Mouse (Mus musculus) frontal cortex, postnatal 14 days (tissue): Measurements from ENCODE around the gene Tm4sf19.
"Not testable (repeated sequence)": the region's sequence is repeated elsewhere in the genome, so short reads cannot be mapped to it uniquely, and the experiment has no call there.

Source experiments
- DNase-seq, 2 experiments: peaks; one replicate each; pipeline ENCODE4 v3.0.0; 2022; ENCODE audit warnings: low spot score in 2 of 2

Tm4sf19 gene

GRCm38 (mm10) chr16:32430474-32431046 lies 30.3 kb downstream of the Tm4sf19 start, which contains the start of gene Pcyt1a:
Gene Pcyt1a, plus strand, starts transcription at chr16:32430921.
- peak; percentile 81 to 85 for DNase-seq

- DNase-seq = peak in 1 of 2 experiments; percentile 10
Observed at GRCm38 (mm10) chr16:32431047-32431591, 30.8 kb downstream of the Tm4sf19 start.

- DNase-seq = no peak
Observed at GRCm38 (mm10) chr16:32431926-32432325, 31.6 kb downstream of the Tm4sf19 start.

- no peak for DNase-seq
Observed at GRCm38 (mm10) chr16:32433138-32433537, 32.8 kb downstream of the Tm4sf19 start.

- no peak for DNase-seq
Observed at GRCm38 (mm10) chr16:32434066-32434465, 33.8 kb downstream of the Tm4sf19 start.

- no peak for DNase-seq
Observed at GRCm38 (mm10) chr16:32434691-32435090, 34.4 kb downstream of the Tm4sf19 start.

GRCm38 (mm10) chr16:32436657-32437056 lies 36.4 kb downstream of the Tm4sf19 start:
- no peak for DNase-seq

- DNase-seq = no peak
Observed at GRCm38 (mm10) chr16:32437266-32437665, 37.0 kb downstream of the Tm4sf19 start.

GRCm38 (mm10) chr16:32441432-32441831 lies 41.1 kb downstream of the Tm4sf19 start:
- DNase-seq = no peak

GRCm38 (mm10) chr16:32444615-32445014 lies 44.3 kb downstream of the Tm4sf19 start:
- DNase-seq = not testable (repeated sequence)

- no peak for DNase-seq
Observed at GRCm38 (mm10) chr16:32445558-32445957, 45.3 kb downstream of the Tm4sf19 start.

GRCm38 (mm10) chr16:32446563-32447138 lies 46.3 kb downstream of the Tm4sf19 start:
- no peak for DNase-seq

- no peak for DNase-seq
Observed at GRCm38 (mm10) chr16:32449665-32450064, 49.4 kb downstream of the Tm4sf19 start.

- no peak for DNase-seq
Observed at GRCm38 (mm10) chr16:32450133-32450532, 49.8 kb downstream of the Tm4sf19 start.

- no peak for DNase-seq
Observed at GRCm38 (mm10) chr16:32453102-32453501, 52.8 kb downstream of the Tm4sf19 start.

- no peak for DNase-seq
Observed at GRCm38 (mm10) chr16:32454646-32455045, 54.3 kb downstream of the Tm4sf19 start.

GRCm38 (mm10) chr16:32456086-32456485 lies 55.8 kb downstream of the Tm4sf19 start:
- DNase-seq = no peak

- no peak for DNase-seq
Observed at GRCm38 (mm10) chr16:32456761-32457160, 56.5 kb downstream of the Tm4sf19 start.
